Mouse (Mus musculus) stomach, embryonic 15.5 days (tissue): ENCODE results near the gene Ttc39d. TPM values are rescaled to one million over a fixed set of nuclear protein-coding genes. Genes with fewer than 3 reads are reported as not detected.
"Not testable (repeated sequence)": the region's sequence is repeated elsewhere in the genome, so short reads cannot be mapped to it uniquely, and the experiment has no call there.

Experiments
- ATAC-seq: fragments of 200-750 bp; cut with Nextera tagmentation; 2 replicates; pipeline ENCODE4 v1.8.0; 2017; ENCODE audit warnings: low read depth, moderate number of reproducible peaks, moderate TSS enrichment; ENCODE audit not compliant: insufficient read depth, low FRiP score
- H3K27ac ChIP-seq: fragments of 300-500 bp; sonication (generic); 2 replicates; pipeline ENCODE4 v1.5.1; 2015; ENCODE audit warnings: mild to moderate bottlenecking, inconsistent platforms
- H3K27me3 ChIP-seq: fragments of 300-500 bp; sonication (generic); replicated peaks from 2 replicates; pipeline ENCODE4 v1.6.1; 2015; ENCODE audit warnings: inconsistent platforms
- H3K36me3 ChIP-seq: fragments of 300-500 bp; sonication (generic); 2 replicates; pipeline ENCODE4 v1.6.1; 2015; ENCODE audit warnings: inconsistent platforms
- H3K4me1 ChIP-seq: fragments of 300-500 bp; sonication (generic); 2 replicates; pipeline ENCODE4 v1.6.1; 2015; ENCODE audit warnings: inconsistent platforms
- H3K4me2 ChIP-seq: fragments of 300-500 bp; sonication (generic); 2 replicates; pipeline ENCODE4 v1.6.1; 2015; ENCODE audit warnings: mild to moderate bottlenecking, inconsistent platforms
- H3K4me3 ChIP-seq: fragments of 300-500 bp; sonication (generic); replicated peaks from 2 replicates; pipeline ENCODE4 v1.5.1; 2015; ENCODE audit warnings: inconsistent platforms
- H3K9ac ChIP-seq: fragments of 300-500 bp; sonication (generic); 2 replicates; pipeline ENCODE4 v1.6.1; 2015; ENCODE audit warnings: inconsistent platforms
- H3K9me3 ChIP-seq: fragments of 300-500 bp; sonication (generic); 2 replicates; pipeline ENCODE4 v1.6.1; 2016; ENCODE audit warnings: inconsistent platforms
- WGBS: fragments of 180-500 bp; shearing (Covaris S2); methylation state at CpG from one replicate; pipeline ENCODE4 v1.1.7; 2015; 5-methylcytosine and 5-hydroxymethylcytosine counted together
- polyA plus RNA-seq: library from polyadenylated mRNA; unstranded; fragments of >200 nt; fragmentation: Nextera tagmentation; extraction: Ambion mirVana; gene quantifications from 2 replicates; pipeline ENCODE4 v1.2.1, GENCODE M21; 2015

Ttc39d gene
- polyA plus RNA-seq, 1 experiment from 2014 or later = 0.06 TPM

DNA sequence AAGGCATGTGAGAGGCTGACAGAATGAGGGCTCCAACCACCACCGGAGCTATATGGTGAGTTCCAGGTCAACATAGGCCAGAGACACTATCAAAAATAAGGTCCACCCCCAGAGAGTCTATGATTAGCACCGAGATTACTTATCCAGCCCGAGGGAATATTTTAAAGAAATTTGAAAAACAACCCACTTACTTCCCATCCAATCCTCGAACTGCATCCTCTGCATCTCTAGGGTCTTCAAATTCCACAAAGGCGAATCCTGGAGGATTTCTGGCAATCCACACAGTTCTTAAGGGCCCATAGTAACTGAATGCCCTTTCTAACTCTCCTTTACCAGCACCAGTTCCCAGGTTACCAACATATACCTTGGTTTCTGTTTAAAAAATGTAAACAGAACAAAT is 1.6 kb upstream of the Ttc39d start:
- 10% methylated on average over 5 of the region's 5 CpGs for WGBS
- ATAC-seq = no peak
- peak overlapping the region; percentile 92 for H3K4me3 ChIP-seq
- H3K36me3 ChIP-seq = peaks cover 19% of the 10 kb centered on the region
- H3K27me3 ChIP-seq = no peaks in the 10 kb centered on the region
- H3K27ac ChIP-seq = 0 out of 2 replicates have a peak overlapping the region, but pooled peaks have one; percentile 98
- peak overlapping the region; percentile 84 for H3K4me2 ChIP-seq
- H3K4me1 ChIP-seq = no peaks in the 10 kb centered on the region
- H3K9ac ChIP-seq = peak overlapping the region; percentile 99
- no peaks in the 10 kb centered on the region for H3K9me3 ChIP-seq

DNA sequence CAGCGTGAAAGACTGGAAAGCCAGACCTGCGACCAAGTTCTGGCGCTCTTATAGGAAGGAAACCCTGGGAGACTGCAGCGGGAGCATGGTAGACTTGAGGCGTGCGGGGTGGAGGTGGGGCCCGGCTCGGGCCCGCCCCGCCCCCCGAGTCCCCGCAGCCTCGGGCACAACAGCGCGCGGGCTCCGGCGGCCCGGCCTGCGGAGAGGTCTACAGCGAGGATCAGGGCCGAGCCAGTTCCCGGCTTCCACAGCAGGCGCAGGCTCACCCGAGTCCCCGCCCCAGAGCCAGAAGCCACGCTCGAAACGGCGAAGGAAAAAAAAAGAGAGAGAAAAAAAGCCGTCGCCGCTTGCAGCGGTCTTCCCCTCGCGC is 974 bp upstream of the Ttc39d start:
- H3K4me1 ChIP-seq = no peaks in the 10 kb centered on the region
- H3K9me3 ChIP-seq = no peaks in the 10 kb centered on the region
- ATAC-seq = peak; percentile 58; the same call in 1 of the 2 replicates
- WGBS = under 1% methylated on average over 35 of the region's 36 CpGs
- peak overlapping the region; percentile 92 for H3K4me3 ChIP-seq
- H3K36me3 ChIP-seq = peaks cover 19% of the 10 kb centered on the region
- H3K4me2 ChIP-seq = peak overlapping the region; percentile 84
- H3K9ac ChIP-seq = peak overlapping the region; percentile 99
- no peaks in the 10 kb centered on the region for H3K27me3 ChIP-seq
- H3K27ac ChIP-seq = peak overlapping the region; percentile 98

DNA sequence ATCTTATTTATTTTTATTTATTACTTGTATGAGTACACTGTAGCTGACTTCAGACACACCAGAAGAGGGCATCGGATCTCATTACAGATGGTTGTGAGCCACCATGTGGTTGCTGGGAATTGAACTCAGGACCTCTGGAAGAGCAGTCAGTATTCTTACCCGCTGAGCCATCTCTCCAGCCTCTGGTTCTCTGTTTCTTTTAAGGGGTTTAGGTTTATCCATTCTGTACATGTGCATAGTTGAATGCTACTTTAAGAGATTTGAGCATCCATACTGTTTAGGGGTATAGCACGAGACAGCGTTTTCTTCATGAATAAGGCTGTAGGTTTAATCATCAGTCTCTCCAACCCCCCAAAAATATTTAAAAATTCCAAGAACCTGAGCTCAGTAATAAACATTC is 6.7 kb downstream of the Ttc39d start:
- H3K4me1 ChIP-seq, H3K4me2 ChIP-seq: not testable (repeated sequence)
- 92% methylated on average over 4 of the region's 4 CpGs for WGBS

DNA sequence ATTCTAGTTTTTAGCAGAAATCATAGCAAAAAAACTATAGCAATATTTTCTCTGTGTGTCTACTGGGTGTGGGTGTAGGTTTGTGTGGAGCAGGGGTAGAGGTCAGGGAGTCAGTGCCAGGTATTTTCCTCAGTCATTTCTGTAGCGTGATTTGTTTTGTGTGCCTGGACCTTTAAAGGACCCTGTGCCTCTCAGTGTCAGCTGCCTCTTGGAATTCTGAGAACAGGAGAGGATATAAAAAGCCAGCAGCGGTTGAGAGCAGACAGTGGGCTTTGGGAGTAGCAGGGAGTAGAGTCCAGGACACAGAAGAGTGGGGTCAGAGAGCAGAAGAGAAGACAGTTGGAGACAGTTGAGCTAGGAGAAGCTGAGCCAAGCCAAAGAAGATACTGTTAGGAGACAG is 12.9 kb downstream of the Ttc39d start:
- WGBS = 66% methylated on average over 2 of the region's 2 CpGs
- ATAC-seq = no peak
- no peaks in the 10 kb centered on the region for H3K9me3 ChIP-seq

More for the DNA sequence above, 6.7 kb downstream of the Ttc39d start:
- H3K36me3 ChIP-seq, H3K27ac ChIP-seq, H3K9ac ChIP-seq, H3K4me3 ChIP-seq, H3K9me3 ChIP-seq, H3K27me3 ChIP-seq, ATAC-seq: not testable (repeated sequence)

DNA sequence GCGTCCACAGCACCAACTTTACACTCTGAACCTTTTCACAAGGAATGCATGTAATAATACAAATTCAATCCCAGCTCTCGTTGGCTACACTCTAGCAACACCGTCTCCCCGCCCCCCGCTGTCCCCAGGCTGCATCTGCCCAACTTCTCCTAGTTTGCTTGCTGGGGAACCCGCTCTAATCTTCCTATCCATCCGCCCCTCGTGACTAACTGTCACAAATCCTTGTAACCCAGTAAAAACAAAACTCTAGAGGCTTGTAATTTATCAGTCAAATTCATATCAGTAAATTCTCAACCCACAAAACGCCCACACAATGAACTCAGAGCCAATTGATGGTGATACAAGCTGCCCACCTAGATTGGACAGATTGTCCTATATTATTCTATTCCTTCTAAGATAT is 13.9 kb downstream of the Ttc39d start:
- Histone ChIP-seq H3K4me3 (no peak overlapping the region), H3K27ac (no peak overlapping the region), H3K4me2 (no peak overlapping the region), H3K4me1 (0 out of 2 replicates have a peak, but pooled peaks cover 3% of the 10 kb centered on the region), H3K9me3 (no peaks in the 10 kb centered on the region), H3K36me3 (no peaks in the 10 kb centered on the region), H3K27me3 (no peaks in the 10 kb centered on the region), H3K9ac (no peak overlapping the region)
- 58% methylated on average over 9 of the region's 9 CpGs for WGBS
- no peak for ATAC-seq

More for the DNA sequence above, 12.9 kb downstream of the Ttc39d start:
- Histone ChIP-seq H3K4me2 (no peak overlapping the region), H3K9ac (no peak overlapping the region), H3K27ac (no peak overlapping the region), H3K27me3 (no peaks in the 10 kb centered on the region), H3K36me3 (no peaks in the 10 kb centered on the region), H3K4me3 (no peak overlapping the region), H3K4me1 (no peaks in the 10 kb centered on the region)

DNA sequence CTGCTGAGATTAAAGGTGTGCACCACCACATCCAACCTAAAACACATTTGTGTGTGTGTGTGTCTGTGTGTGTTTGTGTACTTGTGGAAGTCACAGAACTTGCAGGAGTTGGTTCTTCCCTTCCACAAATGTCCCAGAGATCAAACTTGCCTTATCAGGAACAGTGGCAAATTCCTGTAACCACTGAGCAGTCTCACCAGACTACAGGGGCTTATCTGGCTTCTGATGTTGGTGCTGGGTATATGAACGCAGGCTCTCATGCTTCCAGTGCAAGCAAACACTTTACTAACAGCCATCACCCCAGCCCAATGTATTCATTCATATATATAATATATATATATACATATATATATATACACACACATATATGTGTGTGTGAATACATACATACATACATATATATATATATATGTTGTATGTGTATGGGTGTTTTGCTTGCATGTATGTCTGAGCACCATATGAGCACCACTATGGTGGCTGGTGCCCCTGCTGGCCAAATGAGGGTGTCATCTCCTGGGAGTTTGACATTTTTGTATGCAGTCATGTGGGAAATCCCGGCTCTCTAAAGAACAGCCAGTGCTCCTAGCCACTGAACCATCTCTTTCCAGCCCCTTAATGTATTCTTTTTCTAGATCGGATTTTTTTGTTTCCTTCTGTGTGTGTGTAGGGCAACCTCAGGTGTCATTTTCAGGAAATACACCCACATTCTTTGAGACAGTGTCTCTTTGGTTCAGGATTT is 14.8 kb downstream of the Ttc39d start:
- WGBS = 71% methylated on average over 3 of the region's 3 CpGs
- no peak overlapping the region for H3K27ac ChIP-seq
- no peak overlapping the region for H3K9ac ChIP-seq
- H3K4me1 ChIP-seq = 0 out of 2 replicates have a peak, but pooled peaks cover 3% of the 10 kb centered on the region
- no peak overlapping the region for H3K4me3 ChIP-seq
- no peak overlapping the region for H3K4me2 ChIP-seq
- H3K27me3 ChIP-seq = no peaks in the 10 kb centered on the region
- no peak for ATAC-seq
- H3K36me3 ChIP-seq = no peaks in the 10 kb centered on the region
- no peaks in the 10 kb centered on the region for H3K9me3 ChIP-seq

DNA sequence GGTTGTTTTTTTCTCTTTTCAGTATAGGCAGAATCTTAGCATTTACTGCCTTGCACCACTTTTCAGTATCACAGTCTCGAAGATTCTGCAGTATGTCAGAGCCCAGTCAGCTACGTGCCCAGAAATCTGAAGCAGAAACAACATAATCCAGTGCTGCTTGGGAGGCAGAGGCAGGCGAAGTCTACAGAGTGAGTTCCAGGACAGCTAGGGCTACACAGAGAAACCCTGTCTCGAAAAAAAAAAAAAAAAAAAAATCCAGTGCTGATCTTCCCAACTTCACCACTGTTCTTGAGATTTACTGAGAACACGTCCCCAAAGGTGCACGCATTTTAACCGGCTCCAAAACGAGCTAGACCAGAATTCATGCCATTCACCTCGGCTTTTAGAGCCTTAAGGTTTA is 16.6 kb downstream of the Ttc39d start:
- peak overlapping the region; percentile 72 for H3K4me2 ChIP-seq
- H3K27me3 ChIP-seq = no peaks in the 10 kb centered on the region
- H3K9ac ChIP-seq = no peak overlapping the region
- peak; percentile 34; the same call in 1 of the 2 replicates for ATAC-seq
- 8% methylated on average over 9 of the region's 9 CpGs for WGBS
- H3K36me3 ChIP-seq = no peaks in the 10 kb centered on the region
- H3K27ac ChIP-seq = peak overlapping the region; percentile 89
- no peaks in the 10 kb centered on the region for H3K9me3 ChIP-seq
- H3K4me3 ChIP-seq = peak overlapping the region; percentile 61
- 0 out of 2 replicates have a peak, but pooled peaks cover 3% of the 10 kb centered on the region for H3K4me1 ChIP-seq

DNA sequence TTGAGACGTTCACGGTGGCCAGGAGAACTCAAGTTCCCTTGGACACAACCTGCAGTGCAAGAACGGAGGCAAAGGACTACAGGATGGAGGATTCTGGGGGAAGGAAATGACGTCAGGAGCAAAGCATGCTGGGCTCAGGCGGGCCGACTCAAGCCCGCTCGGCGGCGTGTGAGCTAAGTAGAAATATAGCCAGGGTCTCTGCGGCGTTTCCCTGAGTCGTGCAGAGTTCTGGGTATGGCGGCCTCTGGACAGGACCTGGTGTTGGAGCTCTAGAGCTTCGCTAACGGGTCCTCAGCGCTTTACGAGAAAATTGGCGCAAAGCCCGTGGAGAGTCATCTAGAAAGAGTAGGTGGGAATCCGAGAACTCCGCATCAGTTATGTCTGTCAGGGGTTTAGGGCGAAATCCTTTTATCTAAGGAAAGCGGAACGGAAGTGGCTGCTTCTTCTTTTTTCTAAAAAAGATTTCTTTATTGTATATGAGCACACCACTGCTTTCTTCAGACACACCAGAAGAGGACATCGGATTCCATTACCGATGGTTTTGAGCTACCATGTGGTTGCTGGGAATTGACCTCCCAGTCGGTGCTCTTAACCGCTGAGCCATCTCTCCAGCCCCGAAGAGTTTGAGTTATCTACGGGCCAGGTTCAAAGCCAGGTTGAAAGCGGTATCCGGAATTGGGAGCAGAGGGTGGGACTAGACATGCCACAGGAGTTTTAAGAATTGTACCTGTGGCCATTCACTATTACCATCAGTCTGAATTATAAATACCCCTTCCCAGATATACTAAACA is 17.3 kb downstream of the Ttc39d start, which contains the start of gene Gemin6:
TSS of gene Gemin6 (plus strand) at position 116 of the 791 bp plus-strand sequence.
- 0 out of 2 replicates have a peak, but pooled peaks cover 3% of the 10 kb centered on the region for H3K4me1 ChIP-seq
- peak; percentile 97 for ATAC-seq

DNA sequence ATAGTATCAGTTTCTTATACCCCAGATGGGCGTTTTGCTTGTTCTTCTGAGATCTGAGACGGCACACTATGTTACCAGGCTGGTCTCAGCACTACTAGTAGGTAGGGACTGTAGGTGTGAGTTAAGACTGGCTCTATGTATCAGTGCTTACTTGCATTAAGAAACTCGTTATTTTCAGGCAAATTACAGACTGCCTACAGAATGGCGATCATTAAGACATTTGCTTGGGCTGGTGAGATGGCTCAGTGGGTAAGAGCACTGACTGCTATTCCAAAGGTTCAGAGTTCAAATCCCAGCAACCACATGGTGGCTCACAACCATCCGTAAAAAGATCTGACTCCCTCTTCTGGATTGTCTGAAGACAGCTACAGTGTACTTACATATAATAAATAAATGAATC is 17.9 kb downstream of the Ttc39d start:
- not testable (repeated sequence) for H3K36me3 ChIP-seq, ATAC-seq, H3K27me3 ChIP-seq, H3K9ac ChIP-seq, H3K9me3 ChIP-seq, H3K4me1 ChIP-seq
- Histone ChIP-seq H3K4me2 (peak overlapping the region; percentile 72), H3K27ac (peak overlapping the region; percentile 89), H3K4me3 (peak overlapping the region; percentile 61)
- 50% methylated on average over 5 of the region's 5 CpGs for WGBS

More for the DNA sequence above, 17.3 kb downstream of the Ttc39d start, which contains the start of gene Gemin6:
- H3K36me3 ChIP-seq = no peaks in the 10 kb centered on the region
- peak within 1 kb of the TSS; percentile 61 for H3K4me3 ChIP-seq
- no peaks in the 10 kb centered on the region for H3K9me3 ChIP-seq
- peak within 1 kb of the TSS; percentile 72 for H3K4me2 ChIP-seq
- peak within 1 kb of the TSS; percentile 49; the same call in 1 of the 2 replicates for H3K9ac ChIP-seq
- H3K27me3 ChIP-seq = no peaks in the 10 kb centered on the region
- WGBS = under 1% methylated on average over 33 of the region's 33 CpGs
- H3K27ac ChIP-seq = peak within 1 kb of the TSS; percentile 89

DNA sequence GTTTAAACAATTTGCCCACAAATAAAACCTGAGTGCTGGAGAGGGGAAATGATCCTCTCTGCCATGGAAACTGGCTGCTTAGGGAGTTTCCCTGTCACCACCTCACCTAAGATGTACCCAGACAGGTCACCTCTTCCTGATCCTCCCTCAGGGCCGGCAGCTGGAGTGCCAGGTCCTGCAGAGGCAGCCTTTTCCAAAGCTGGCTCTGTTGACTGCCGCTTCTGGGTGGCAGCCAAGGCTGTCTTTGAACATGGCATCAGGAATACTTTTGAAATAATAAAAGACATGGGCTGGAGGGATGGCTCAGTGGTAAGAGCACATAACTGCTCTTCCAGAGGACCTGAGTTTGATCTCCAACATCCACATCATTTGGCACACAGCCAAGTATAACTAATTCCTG is 22.1 kb downstream of the Ttc39d start:
- Histone ChIP-seq H3K36me3 (no peaks in the 10 kb centered on the region), H3K9ac (no peak overlapping the region), H3K27me3 (no peaks in the 10 kb centered on the region), H3K27ac (0 out of 2 replicates have a peak overlapping the region, but pooled peaks have one; percentile 2), H3K4me1 (0 out of 2 replicates have a peak, but pooled peaks cover 3% of the 10 kb centered on the region), H3K4me3 (no peak overlapping the region), H3K4me2 (no peak overlapping the region), H3K9me3 (no peaks in the 10 kb centered on the region)
- 66% methylated on average over 2 of the region's 2 CpGs for WGBS
- ATAC-seq = peak; percentile 13; the same call in 1 of the 2 replicates

DNA sequence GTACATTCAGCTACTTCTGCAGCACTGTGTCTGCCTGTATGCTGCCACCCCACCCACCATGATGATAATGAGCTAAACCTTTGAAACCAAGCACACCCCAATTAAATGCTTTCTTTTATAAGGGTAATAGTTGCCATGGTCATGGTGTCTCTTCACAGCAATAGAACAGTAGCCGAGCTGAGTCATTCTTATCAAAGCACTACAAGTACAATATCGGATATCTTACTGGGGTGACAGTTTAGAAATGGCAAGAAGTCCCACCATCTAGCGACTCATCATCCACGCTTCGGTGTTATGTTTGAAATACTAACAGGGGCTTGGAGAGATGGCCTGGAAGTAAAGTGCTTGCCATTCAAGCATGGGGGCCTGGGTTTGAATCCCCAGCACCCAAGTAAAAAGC is 26.6 kb downstream of the Ttc39d start:
- WGBS = 90% methylated on average over 5 of the region's 5 CpGs
- Histone ChIP-seq H3K27ac (no peak overlapping the region), H3K9ac (no peak overlapping the region), H3K27me3 (no peaks in the 10 kb centered on the region), H3K4me1 (no peaks in the 10 kb centered on the region), H3K36me3 (peaks cover 5% of the 10 kb centered on the region; the same call in 1 of the 2 replicates), H3K4me3 (no peak overlapping the region), H3K9me3 (no peaks in the 10 kb centered on the region), H3K4me2 (no peak overlapping the region)
- no peak for ATAC-seq

DNA sequence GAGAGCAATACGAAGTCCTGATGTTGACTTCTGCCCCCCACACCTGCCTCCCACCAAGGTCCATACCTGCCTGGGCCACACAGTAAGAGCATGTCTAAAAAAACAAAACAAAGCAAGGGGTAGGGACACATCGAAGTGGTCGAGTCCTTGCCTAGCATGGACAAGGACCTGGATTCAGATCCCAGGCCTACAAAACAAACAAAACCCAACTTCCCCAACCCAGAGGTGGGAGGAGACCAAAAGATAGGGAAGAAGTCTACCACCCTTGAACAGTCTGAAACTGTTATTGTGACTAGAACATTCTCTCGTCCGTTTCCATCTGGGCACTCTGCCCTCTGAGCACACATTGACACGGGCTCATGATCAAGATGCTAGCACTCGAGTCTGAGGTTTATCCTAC is 27.1 kb downstream of the Ttc39d start:
- Histone ChIP-seq H3K27me3 (no peaks in the 10 kb centered on the region), H3K9ac (no peak overlapping the region), H3K27ac (no peak overlapping the region), H3K4me3 (no peak overlapping the region), H3K4me2 (no peak overlapping the region), H3K9me3 (no peaks in the 10 kb centered on the region), H3K4me1 (no peaks in the 10 kb centered on the region), H3K36me3 (peaks cover 5% of the 10 kb centered on the region; the same call in 1 of the 2 replicates)
- WGBS = 78% methylated on average over 7 of the region's 7 CpGs
- no peak for ATAC-seq
